Mouse (Mus musculus): ENCODE measurements around the gene Abr. TPM values are rescaled to one million over a fixed set of nuclear protein-coding genes. Genes with fewer than 3 reads are reported as not detected.
A peak's percentile ranks its signal among the peaks of the same experiment; 100 is the strongest.

Gene Abr
- polyA plus RNA-seq, 2 experiments: 39.7 to 67.5 TPM

GRCm38 (mm10) chr11:76479729-76480128 is 142.4 kb downstream of the Abr start:
- H3K36me3 ChIP-seq (ENCODE audit: control insufficient read depth, insufficient read depth, low read length): peaks cover 57% of the 10 kb centered on the region

GRCm38 (mm10) chr11:76478676-76479655 is 143.1 kb downstream of the Abr start:
- Histone ChIP-seq H3K27ac (replicated peaks; ENCODE audit: low read depth, low read length) (no peak overlapping the region), H3K36me3 (ENCODE audit: control insufficient read depth, insufficient read depth, low read length) (peaks cover 60% of the 10 kb centered on the region)

More at GRCm38 (mm10) chr11:76479729-76480128, 142.4 kb downstream of the Abr start:
- ATAC-seq (ENCODE audit: low FRiP score, low read depth) (no peak), DNase-seq (ENCODE audit: low spot score) (no peak)
- H3K9ac ChIP-seq (ENCODE audit: low read depth, low read length, severe bottlenecking): no peak overlapping the region
- TF ChIP-seq POLR2A (IDR thresholded peaks at IDR 0.05; ENCODE audit: borderline replicate concordance, extremely low read depth, insufficient read depth, insufficient read length): no peak
- no peak overlapping the region for H3K4me2 ChIP-seq (replicated peaks; ENCODE audit: low read depth, low read length, severe bottlenecking)
- H3K27me3 ChIP-seq (ENCODE audit: control insufficient read depth, insufficient read depth, low read length): no peaks in the 10 kb centered on the region
- H3K27ac ChIP-seq (replicated peaks; ENCODE audit: low read depth, low read length): no peak overlapping the region
- peaks cover 14% of the 10 kb centered on the region for H3K4me1 ChIP-seq (ENCODE audit: control insufficient read depth, insufficient read depth, low read length)
- no peaks in the 10 kb centered on the region for H3K9me3 ChIP-seq (ENCODE audit: control insufficient read depth, low read length)
- 95% methylated on average over 4 of the region's 4 CpGs for WGBS
- no peak overlapping the region for H3K4me3 ChIP-seq (replicated peaks; ENCODE audit: low read length)

GRCm38 (mm10) chr11:76477095-76477525 is 145.0 kb downstream of the Abr start:
- TF ChIP-seq POLR2A (IDR thresholded peaks at IDR 0.05; ENCODE audit: borderline replicate concordance, extremely low read depth, insufficient read depth, insufficient read length): no peak

More at GRCm38 (mm10) chr11:76478676-76479655, 143.1 kb downstream of the Abr start:
- no peak for TF ChIP-seq POLR2A (IDR thresholded peaks at IDR 0.05; ENCODE audit: borderline replicate concordance, extremely low read depth, insufficient read depth, insufficient read length)
- Histone ChIP-seq H3K9ac (ENCODE audit: low read depth, low read length, severe bottlenecking) (no peak overlapping the region), H3K4me3 (replicated peaks; ENCODE audit: low read length) (no peak overlapping the region), H3K4me2 (replicated peaks; ENCODE audit: low read depth, low read length, severe bottlenecking) (no peak overlapping the region), H3K27me3 (ENCODE audit: control insufficient read depth, insufficient read depth, low read length) (no peaks in the 10 kb centered on the region), H3K9me3 (ENCODE audit: control insufficient read depth, low read length) (no peaks in the 10 kb centered on the region), H3K4me1 (ENCODE audit: control insufficient read depth, insufficient read depth, low read length) (peaks cover 14% of the 10 kb centered on the region)
- WGBS: 93% methylated on average over 13 of the region's 13 CpGs
- no peak for DNase-seq (ENCODE audit: low spot score)
- no peak for ATAC-seq (ENCODE audit: low FRiP score, low read depth)

GRCm38 (mm10) chr11:76476376-76477094 is 145.6 kb downstream of the Abr start:
- Histone ChIP-seq H3K27ac (replicated peaks; ENCODE audit: low read depth, low read length) (0 out of 2 replicates have a peak overlapping the region, but pooled peaks have one; percentile 2), H3K4me2 (replicated peaks; ENCODE audit: low read depth, low read length, severe bottlenecking) (no peak overlapping the region), H3K9ac (ENCODE audit: low read depth, low read length, severe bottlenecking) (no peak overlapping the region), H3K4me3 (replicated peaks; ENCODE audit: low read length) (no peak overlapping the region), H3K4me1 (ENCODE audit: control insufficient read depth, insufficient read depth, low read length) (peaks cover 20% of the 10 kb centered on the region), H3K36me3 (ENCODE audit: control insufficient read depth, insufficient read depth, low read length) (peaks cover 59% of the 10 kb centered on the region), H3K27me3 (ENCODE audit: control insufficient read depth, insufficient read depth, low read length) (no peaks in the 10 kb centered on the region), H3K9me3 (ENCODE audit: control insufficient read depth, low read length) (no peaks in the 10 kb centered on the region)
- DNase-seq (ENCODE audit: low spot score) (no peak), ATAC-seq (ENCODE audit: low FRiP score, low read depth) (no peak)
- no peak for TF ChIP-seq POLR2A (IDR thresholded peaks at IDR 0.05; ENCODE audit: borderline replicate concordance, extremely low read depth, insufficient read depth, insufficient read length)
- WGBS: 64% methylated on average over 8 of the region's 8 CpGs

More at GRCm38 (mm10) chr11:76477095-76477525, 145.0 kb downstream of the Abr start:
- H3K9me3 ChIP-seq (ENCODE audit: control insufficient read depth, low read length): no peaks in the 10 kb centered on the region
- H3K27me3 ChIP-seq (ENCODE audit: control insufficient read depth, insufficient read depth, low read length): no peaks in the 10 kb centered on the region
- 0 out of 2 replicates have a peak overlapping the region, but pooled peaks have one; percentile 16 for H3K9ac ChIP-seq (ENCODE audit: low read depth, low read length, severe bottlenecking)
- no peak overlapping the region for H3K4me3 ChIP-seq (replicated peaks; ENCODE audit: low read length)
- peaks cover 20% of the 10 kb centered on the region for H3K4me1 ChIP-seq (ENCODE audit: control insufficient read depth, insufficient read depth, low read length)
- WGBS: 13% methylated on average over 5 of the region's 5 CpGs
- peak; percentile 18 for DNase-seq (ENCODE audit: low spot score)
- no peak for ATAC-seq (ENCODE audit: low FRiP score, low read depth)
- H3K36me3 ChIP-seq (ENCODE audit: control insufficient read depth, insufficient read depth, low read length): peaks cover 59% of the 10 kb centered on the region
- H3K27ac ChIP-seq (replicated peaks; ENCODE audit: low read depth, low read length): no peak overlapping the region
- H3K4me2 ChIP-seq (replicated peaks; ENCODE audit: low read depth, low read length, severe bottlenecking): no peak overlapping the region

- H3K4me1 ChIP-seq (ENCODE audit: control insufficient read depth, insufficient read depth, low read length): peaks cover 43% of the 10 kb centered on the region
- no peak for ATAC-seq (ENCODE audit: low FRiP score, low read depth)
- TF ChIP-seq POLR2A (IDR thresholded peaks at IDR 0.05; ENCODE audit: borderline replicate concordance, extremely low read depth, insufficient read depth, insufficient read length): no peak
- DNase-seq (ENCODE audit: low spot score): no peak
- WGBS: 13% methylated on average over 5 of the region's 5 CpGs
- H3K27me3 ChIP-seq (ENCODE audit: control insufficient read depth, insufficient read depth, low read length): no peaks in the 10 kb centered on the region
- H3K9ac ChIP-seq (ENCODE audit: low read depth, low read length, severe bottlenecking): no peak overlapping the region
- no peak overlapping the region for H3K4me2 ChIP-seq (replicated peaks; ENCODE audit: low read depth, low read length, severe bottlenecking)
- H3K27ac ChIP-seq (replicated peaks; ENCODE audit: low read depth, low read length): no peak overlapping the region
- peaks cover 49% of the 10 kb centered on the region for H3K36me3 ChIP-seq (ENCODE audit: control insufficient read depth, insufficient read depth, low read length)
- H3K9me3 ChIP-seq (ENCODE audit: control insufficient read depth, low read length): no peaks in the 10 kb centered on the region
- no peak overlapping the region for H3K4me3 ChIP-seq (replicated peaks; ENCODE audit: low read length)
These were observed 149.5 kb downstream of the Abr start for GRCm38 (mm10) chr11:76472617-76473016.

All from limb, embryonic 14.5 days (tissue).